Mouse (Mus musculus) 3T3-L1 (cell line): ENCODE results near the gene Mief2.

Source experiments
- DNase-seq: peaks from one replicate; pipeline ENCODE4 v3.0.0-alpha.2; 2015; ENCODE audit warnings: low read depth, low spot score

Mief2 gene

GRCm38 (mm10) chr11:60719263-60719662 is 8.9 kb upstream of the Mief2 start:
- DNase-seq = no peak

- DNase-seq = peak; percentile 71
Measured at GRCm38 (mm10) chr11:60726601-60727391, 1.4 kb upstream of the Mief2 start, which contains the start of gene Flii. Gene Flii, minus strand, starts transcription at chr11:60727263.

GRCm38 (mm10) chr11:60727392-60728140 is 632 bp upstream of the Mief2 start:
- DNase-seq = no peak

GRCm38 (mm10) chr11:60729217-60729641 is 1.0 kb downstream of the Mief2 start:
- no peak for DNase-seq

- DNase-seq = no peak
Measured at GRCm38 (mm10) chr11:60730169-60730568, 2.0 kb downstream of the Mief2 start.

GRCm38 (mm10) chr11:60731251-60731650 is 3.1 kb downstream of the Mief2 start:
- DNase-seq = no peak

GRCm38 (mm10) chr11:60734206-60734605 is 6.0 kb downstream of the Mief2 start:
- peak; percentile 70 for DNase-seq

GRCm38 (mm10) chr11:60735191-60735590 is 7.0 kb downstream of the Mief2 start:
- no peak for DNase-seq

GRCm38 (mm10) chr11:60736491-60736890 is 8.3 kb downstream of the Mief2 start:
- no peak for DNase-seq

- DNase-seq = no peak
Measured at GRCm38 (mm10) chr11:60737450-60737849, 9.3 kb downstream of the Mief2 start.

GRCm38 (mm10) chr11:60740321-60740720 is 12.1 kb downstream of the Mief2 start:
- no peak for DNase-seq

GRCm38 (mm10) chr11:60755570-60755969 is 27.4 kb downstream of the Mief2 start:
- DNase-seq = no peak

GRCm38 (mm10) chr11:60761681-60762080 is 33.5 kb downstream of the Mief2 start:
- DNase-seq = no peak

- peak; percentile 41 for DNase-seq
Measured at GRCm38 (mm10) chr11:60766969-60767368, 38.8 kb downstream of the Mief2 start.

- no peak for DNase-seq
Measured at GRCm38 (mm10) chr11:60769322-60769721, 41.1 kb downstream of the Mief2 start.

- no peak for DNase-seq
Measured at GRCm38 (mm10) chr11:60770776-60771175, 42.6 kb downstream of the Mief2 start.

GRCm38 (mm10) chr11:60772161-60772560 is 44.0 kb downstream of the Mief2 start:
- DNase-seq = no peak

- no peak for DNase-seq
Measured at GRCm38 (mm10) chr11:60774158-60774689, 46.0 kb downstream of the Mief2 start.

GRCm38 (mm10) chr11:60774841-60775240 is 46.6 kb downstream of the Mief2 start:
- no peak for DNase-seq

- no peak for DNase-seq
Measured at GRCm38 (mm10) chr11:60775578-60775977, 47.4 kb downstream of the Mief2 start.

- DNase-seq = no peak
Measured at GRCm38 (mm10) chr11:60776107-60776828, 48.1 kb downstream of the Mief2 start.
